Mouse (Mus musculus): ENCODE measurements around the gene Birc6. TPM values are rescaled to one million over a fixed set of nuclear protein-coding genes. Genes with fewer than 3 reads are reported as not detected.

The Birc6 gene
- polyA plus RNA-seq, 1 experiment from 2014 or later: 90.9 TPM

GRCm38 (mm10) chr17:74598908-74599307 is 70.8 kb downstream of the Birc6 start:
- no peak overlapping the region for H3K4me3 ChIP-seq (replicated peaks; ENCODE audit: low read length)
- H3K27ac ChIP-seq (ENCODE audit: low read length): no peak overlapping the region
- no peaks in the 10 kb centered on the region for H3K27me3 ChIP-seq (replicated peaks; ENCODE audit: control insufficient read depth, insufficient read depth, low read length)
- no peak overlapping the region for H3K4me2 ChIP-seq (ENCODE audit: low read length)
- 95% methylated on average over 9 of the region's 9 CpGs for WGBS
- no peak for ATAC-seq
- H3K9me3 ChIP-seq (ENCODE audit: control insufficient read depth, low read length): no peaks in the 10 kb centered on the region
- no peaks in the 10 kb centered on the region for H3K4me1 ChIP-seq (replicated peaks; ENCODE audit: control insufficient read depth, insufficient read depth, low read length)
- H3K9ac ChIP-seq (replicated peaks; ENCODE audit: low read depth, low read length): no peak overlapping the region
- H3K36me3 ChIP-seq (ENCODE audit: control insufficient read depth, insufficient read depth): peaks cover 6% of the 10 kb centered on the region

GRCm38 (mm10) chr17:74599396-74599795 is 71.3 kb downstream of the Birc6 start:
- ATAC-seq: no peak
- Histone ChIP-seq H3K4me3 (replicated peaks; ENCODE audit: low read length) (no peak overlapping the region), H3K9ac (replicated peaks; ENCODE audit: low read depth, low read length) (no peak overlapping the region), H3K36me3 (ENCODE audit: control insufficient read depth, insufficient read depth) (peaks cover 6% of the 10 kb centered on the region), H3K27me3 (replicated peaks; ENCODE audit: control insufficient read depth, insufficient read depth, low read length) (no peaks in the 10 kb centered on the region), H3K4me1 (replicated peaks; ENCODE audit: control insufficient read depth, insufficient read depth, low read length) (no peaks in the 10 kb centered on the region), H3K27ac (ENCODE audit: low read length) (no peak overlapping the region), H3K9me3 (ENCODE audit: control insufficient read depth, low read length) (no peaks in the 10 kb centered on the region), H3K4me2 (ENCODE audit: low read length) (no peak overlapping the region)
- WGBS: 90% methylated on average over 2 of the region's 2 CpGs

GRCm38 (mm10) chr17:74601201-74601600 is 73.1 kb downstream of the Birc6 start:
- peaks cover 9% of the 10 kb centered on the region for H3K36me3 ChIP-seq (ENCODE audit: control insufficient read depth, insufficient read depth)
- 74% methylated on average over 1 of the region's 1 CpGs for WGBS
- ATAC-seq: no peak
- no peak overlapping the region for H3K9ac ChIP-seq (replicated peaks; ENCODE audit: low read depth, low read length)
- no peaks in the 10 kb centered on the region for H3K27me3 ChIP-seq (replicated peaks; ENCODE audit: control insufficient read depth, insufficient read depth, low read length)
- no peak overlapping the region for H3K27ac ChIP-seq (ENCODE audit: low read length)
- H3K9me3 ChIP-seq (ENCODE audit: control insufficient read depth, low read length): no peaks in the 10 kb centered on the region
- no peaks in the 10 kb centered on the region for H3K4me1 ChIP-seq (replicated peaks; ENCODE audit: control insufficient read depth, insufficient read depth, low read length)
- H3K4me3 ChIP-seq (replicated peaks; ENCODE audit: low read length): no peak overlapping the region
- H3K4me2 ChIP-seq (ENCODE audit: low read length): no peak overlapping the region

GRCm38 (mm10) chr17:74630798-74631197 is 102.7 kb downstream of the Birc6 start:
- H3K27ac ChIP-seq (ENCODE audit: low read length): no peak overlapping the region
- H3K36me3 ChIP-seq (ENCODE audit: control insufficient read depth, insufficient read depth): peaks cover 24% of the 10 kb centered on the region
- no peak overlapping the region for H3K4me3 ChIP-seq (replicated peaks; ENCODE audit: low read length)
- no peaks in the 10 kb centered on the region for H3K4me1 ChIP-seq (replicated peaks; ENCODE audit: control insufficient read depth, insufficient read depth, low read length)
- WGBS: 94% methylated on average over 3 of the region's 3 CpGs
- H3K9ac ChIP-seq (replicated peaks; ENCODE audit: low read depth, low read length): no peak overlapping the region
- no peak overlapping the region for H3K4me2 ChIP-seq (ENCODE audit: low read length)
- H3K9me3 ChIP-seq (ENCODE audit: control insufficient read depth, low read length): no peaks in the 10 kb centered on the region
- ATAC-seq: no peak
- no peaks in the 10 kb centered on the region for H3K27me3 ChIP-seq (replicated peaks; ENCODE audit: control insufficient read depth, insufficient read depth, low read length)

- Histone ChIP-seq H3K36me3 (ENCODE audit: control insufficient read depth, insufficient read depth) (peaks cover 27% of the 10 kb centered on the region), H3K9me3 (ENCODE audit: control insufficient read depth, low read length) (no peaks in the 10 kb centered on the region), H3K4me3 (replicated peaks; ENCODE audit: low read length) (no peak overlapping the region), H3K27me3 (replicated peaks; ENCODE audit: control insufficient read depth, insufficient read depth, low read length) (no peaks in the 10 kb centered on the region), H3K4me2 (ENCODE audit: low read length) (no peak overlapping the region), H3K9ac (replicated peaks; ENCODE audit: low read depth, low read length) (no peak overlapping the region), H3K4me1 (replicated peaks; ENCODE audit: control insufficient read depth, insufficient read depth, low read length) (no peaks in the 10 kb centered on the region), H3K27ac (ENCODE audit: low read length) (no peak overlapping the region)
- no peak for ATAC-seq
Observed at GRCm38 (mm10) chr17:74642445-74642844, 114.3 kb downstream of the Birc6 start.

- Histone ChIP-seq H3K9ac (replicated peaks; ENCODE audit: low read depth, low read length) (no peak overlapping the region), H3K4me3 (replicated peaks; ENCODE audit: low read length) (no peak overlapping the region), H3K4me2 (ENCODE audit: low read length) (no peak overlapping the region), H3K27ac (ENCODE audit: low read length) (no peak overlapping the region), H3K4me1 (replicated peaks; ENCODE audit: control insufficient read depth, insufficient read depth, low read length) (no peaks in the 10 kb centered on the region), H3K27me3 (replicated peaks; ENCODE audit: control insufficient read depth, insufficient read depth, low read length) (no peaks in the 10 kb centered on the region), H3K36me3 (ENCODE audit: control insufficient read depth, insufficient read depth) (peaks cover 40% of the 10 kb centered on the region), H3K9me3 (ENCODE audit: control insufficient read depth, low read length) (no peaks in the 10 kb centered on the region)
- 96% methylated on average over 3 of the region's 3 CpGs for WGBS
- no peak for ATAC-seq
Observed at GRCm38 (mm10) chr17:74658362-74658761, 130.3 kb downstream of the Birc6 start.

GRCm38 (mm10) chr17:74668010-74668409 is 139.9 kb downstream of the Birc6 start:
- no peaks in the 10 kb centered on the region for H3K27me3 ChIP-seq (replicated peaks; ENCODE audit: control insufficient read depth, insufficient read depth, low read length)
- no peak overlapping the region for H3K27ac ChIP-seq (ENCODE audit: low read length)
- ATAC-seq: no peak
- no peaks in the 10 kb centered on the region for H3K4me1 ChIP-seq (replicated peaks; ENCODE audit: control insufficient read depth, insufficient read depth, low read length)
- WGBS: 83% methylated on average over 1 of the region's 1 CpGs
- H3K4me2 ChIP-seq (ENCODE audit: low read length): no peak overlapping the region
- no peaks in the 10 kb centered on the region for H3K9me3 ChIP-seq (ENCODE audit: control insufficient read depth, low read length)
- H3K4me3 ChIP-seq (replicated peaks; ENCODE audit: low read length): no peak overlapping the region
- peaks cover 18% of the 10 kb centered on the region for H3K36me3 ChIP-seq (ENCODE audit: control insufficient read depth, insufficient read depth)
- no peak overlapping the region for H3K9ac ChIP-seq (replicated peaks; ENCODE audit: low read depth, low read length)

GRCm38 (mm10) chr17:74670031-74670430 is 141.9 kb downstream of the Birc6 start:
- H3K36me3 ChIP-seq (ENCODE audit: control insufficient read depth, insufficient read depth): peaks cover 13% of the 10 kb centered on the region
- H3K27me3 ChIP-seq (replicated peaks; ENCODE audit: control insufficient read depth, insufficient read depth, low read length): no peaks in the 10 kb centered on the region
- H3K9ac ChIP-seq (replicated peaks; ENCODE audit: low read depth, low read length): no peak overlapping the region
- H3K27ac ChIP-seq (ENCODE audit: low read length): no peak overlapping the region
- 93% methylated on average over 13 of the region's 13 CpGs for WGBS
- no peak for ATAC-seq
- H3K4me2 ChIP-seq (ENCODE audit: low read length): no peak overlapping the region
- H3K4me3 ChIP-seq (replicated peaks; ENCODE audit: low read length): no peak overlapping the region
- H3K9me3 ChIP-seq (ENCODE audit: control insufficient read depth, low read length): no peaks in the 10 kb centered on the region
- no peaks in the 10 kb centered on the region for H3K4me1 ChIP-seq (replicated peaks; ENCODE audit: control insufficient read depth, insufficient read depth, low read length)

- no peak overlapping the region for H3K9ac ChIP-seq (replicated peaks; ENCODE audit: low read depth, low read length)
- H3K4me2 ChIP-seq (ENCODE audit: low read length): no peak overlapping the region
- H3K27me3 ChIP-seq (replicated peaks; ENCODE audit: control insufficient read depth, insufficient read depth, low read length): no peaks in the 10 kb centered on the region
- no peaks in the 10 kb centered on the region for H3K9me3 ChIP-seq (ENCODE audit: control insufficient read depth, low read length)
- no peak for ATAC-seq
- H3K4me1 ChIP-seq (replicated peaks; ENCODE audit: control insufficient read depth, insufficient read depth, low read length): no peaks in the 10 kb centered on the region
- H3K36me3 ChIP-seq (ENCODE audit: control insufficient read depth, insufficient read depth): peaks cover 15% of the 10 kb centered on the region
- no peak overlapping the region for H3K27ac ChIP-seq (ENCODE audit: low read length)
- no peak overlapping the region for H3K4me3 ChIP-seq (replicated peaks; ENCODE audit: low read length)
- WGBS: 77% methylated on average over 4 of the region's 4 CpGs
Observed at GRCm38 (mm10) chr17:74672446-74672845, 144.4 kb downstream of the Birc6 start.

- no peaks in the 10 kb centered on the region for H3K27me3 ChIP-seq (replicated peaks; ENCODE audit: control insufficient read depth, insufficient read depth, low read length)
- no peak overlapping the region for H3K27ac ChIP-seq (ENCODE audit: low read length)
- H3K9me3 ChIP-seq (ENCODE audit: control insufficient read depth, low read length): no peaks in the 10 kb centered on the region
- no peak overlapping the region for H3K4me3 ChIP-seq (replicated peaks; ENCODE audit: low read length)
- peaks cover 19% of the 10 kb centered on the region for H3K36me3 ChIP-seq (ENCODE audit: control insufficient read depth, insufficient read depth)
- no peak overlapping the region for H3K9ac ChIP-seq (replicated peaks; ENCODE audit: low read depth, low read length)
- H3K4me1 ChIP-seq (replicated peaks; ENCODE audit: control insufficient read depth, insufficient read depth, low read length): no peaks in the 10 kb centered on the region
- no peak for ATAC-seq
- no peak overlapping the region for H3K4me2 ChIP-seq (ENCODE audit: low read length)
Observed at GRCm38 (mm10) chr17:74673251-74673650, 145.2 kb downstream of the Birc6 start.
